Mouse (Mus musculus) left cerebral cortex, postnatal 25 days (tissue): Measurements from ENCODE around the gene Gpcpd1. TPM values are rescaled to one million over a fixed set of nuclear protein-coding genes. Genes with fewer than 3 reads are reported as not detected.
"Not testable (repeated sequence)": the region's sequence is repeated elsewhere in the genome, so short reads cannot be mapped to it uniquely, and the experiment has no call there.

Experiments used
- DNase-seq, 2 experiments: peaks; one replicate each; pipeline ENCODE4 v3.0.0; 2022; ENCODE audit warnings: low spot score in 2 of 2, mixed read lengths in 1 of 2
- intact Hi-C: fragments of 180-260 bp; cut with DNase I; formaldehyde crosslinking; loops from one replicate; pipeline ENCODE4 v1.15.1; 2025
- total RNA-seq, 2 experiments: library from RNA; stranded (reverse); gene quantifications; 2 replicates each; pipeline ENCODE4 v1.2.3; 2021

Gpcpd1 gene
- total RNA-seq, 2 experiments from 2014 or later, result 90.1 to 90.7 TPM

DNA sequence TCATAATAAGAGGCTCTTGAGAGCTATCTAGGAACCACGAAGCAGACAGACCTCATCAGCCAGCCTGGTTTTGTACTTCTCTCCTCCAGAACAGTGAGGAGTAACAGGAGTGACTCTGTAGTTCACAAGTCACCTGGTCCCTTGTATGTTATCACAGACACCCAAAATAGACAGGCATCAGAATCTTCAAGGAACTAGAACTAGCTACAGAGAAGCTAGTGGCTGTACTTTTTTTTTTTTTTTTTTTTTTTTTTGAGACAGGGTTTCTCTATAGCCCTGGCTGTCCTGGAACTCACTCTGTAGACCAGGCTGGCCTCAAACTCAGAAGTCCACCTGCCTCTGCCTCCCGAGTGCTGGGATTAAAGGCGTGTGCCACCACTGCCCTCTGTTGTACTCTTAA is 4.0 kb upstream of the Gpcpd1 start:
- intact Hi-C loops, DNase-seq: not testable (repeated sequence)

DNA sequence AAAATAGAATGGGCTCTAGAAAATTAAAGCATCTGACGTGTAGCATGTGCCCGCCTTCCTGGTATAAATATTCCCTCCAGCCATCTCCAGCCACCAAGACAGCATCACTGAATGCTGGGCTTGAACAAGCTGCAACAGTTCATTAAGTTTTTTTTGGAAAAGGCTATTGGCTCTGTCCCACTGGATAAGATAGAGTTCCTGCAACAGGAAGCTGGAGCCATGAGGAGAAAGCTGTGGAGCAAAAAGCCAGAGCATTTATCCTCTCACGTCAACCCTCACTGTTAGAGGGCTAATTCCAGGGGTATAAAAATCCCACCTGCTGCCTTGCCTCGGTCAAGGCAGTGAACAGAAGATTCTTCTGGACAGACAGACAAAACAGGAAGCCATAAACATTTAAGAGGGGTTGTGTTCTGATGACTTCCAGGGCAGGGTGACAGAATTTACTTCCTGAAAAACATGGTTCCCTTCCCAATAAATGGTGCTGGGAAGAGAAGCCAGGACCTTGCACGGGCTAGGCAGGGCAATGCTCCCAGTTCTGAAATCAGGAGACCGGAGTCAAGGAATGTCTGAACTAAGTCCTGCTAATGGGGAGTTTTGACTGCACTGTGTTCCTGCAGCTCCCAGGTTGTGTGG is 2.5 kb upstream of the Gpcpd1 start:
- intact Hi-C loops, result no loop called here
- DNase-seq, result no peak

DNA sequence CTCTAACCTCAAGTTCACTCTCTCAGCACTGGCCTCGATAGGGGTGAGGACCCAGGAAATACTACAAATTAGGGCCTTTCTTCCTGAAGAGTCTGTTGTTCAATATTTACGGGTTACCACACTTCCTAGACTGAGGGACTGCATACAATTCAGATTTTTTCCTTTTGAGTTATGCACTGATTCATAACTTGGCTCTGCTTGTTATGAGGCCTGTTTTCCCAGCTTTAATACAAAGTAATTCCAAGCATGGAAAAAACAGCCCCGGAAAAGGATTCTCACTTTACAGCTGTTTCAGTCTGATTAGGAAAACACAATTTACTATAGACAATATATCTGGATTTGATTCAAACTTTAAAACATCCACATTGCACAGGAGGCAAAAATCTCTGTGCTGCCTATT is 1.5 kb downstream of the Gpcpd1 start:
- intact Hi-C loops, result no loop called here

DNA sequence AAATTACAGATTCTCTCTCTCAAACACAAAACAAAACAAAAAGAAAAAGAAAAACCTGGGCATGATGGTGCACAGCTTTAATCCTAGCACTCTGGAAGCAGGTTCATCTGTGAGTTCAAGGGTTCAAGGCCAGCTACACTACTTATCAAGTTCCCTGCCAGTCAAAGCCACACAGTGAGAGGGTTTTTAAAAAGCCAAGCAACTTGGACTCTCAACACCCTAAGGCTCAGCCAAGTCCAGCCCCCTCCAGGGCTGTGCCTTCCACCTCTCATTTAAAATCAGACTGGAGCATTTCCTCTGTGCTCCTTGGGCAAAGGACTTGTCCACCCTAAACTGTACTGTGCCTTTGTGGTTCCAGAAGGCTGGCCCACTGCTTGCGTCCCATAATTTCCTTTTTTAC is 3.3 kb downstream of the Gpcpd1 start:
- DNase-seq, result no peak
- intact Hi-C loops, result no loop called here

More for the DNA sequence above, 1.5 kb downstream of the Gpcpd1 start:
- DNase-seq, result no peak

DNA sequence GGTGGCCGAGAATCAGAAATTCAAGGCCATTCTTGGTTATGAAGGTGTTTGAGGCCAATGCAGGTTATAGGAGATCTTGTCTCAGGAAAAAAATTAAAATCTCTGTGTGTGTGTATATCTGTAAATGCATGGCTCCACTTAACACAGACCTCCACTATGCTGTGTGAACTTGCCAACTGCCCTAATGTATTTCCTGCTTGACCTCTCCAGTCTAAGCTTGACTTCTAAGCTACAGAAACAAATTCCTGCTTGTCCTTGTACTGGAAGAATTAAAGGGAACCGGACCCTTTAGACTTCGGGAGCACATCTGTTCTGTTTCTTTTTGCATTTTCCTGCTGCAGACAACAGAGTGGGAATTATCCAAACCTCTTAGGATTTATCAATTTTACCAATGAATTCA is 4.4 kb downstream of the Gpcpd1 start:
- no peak for DNase-seq

DNA sequence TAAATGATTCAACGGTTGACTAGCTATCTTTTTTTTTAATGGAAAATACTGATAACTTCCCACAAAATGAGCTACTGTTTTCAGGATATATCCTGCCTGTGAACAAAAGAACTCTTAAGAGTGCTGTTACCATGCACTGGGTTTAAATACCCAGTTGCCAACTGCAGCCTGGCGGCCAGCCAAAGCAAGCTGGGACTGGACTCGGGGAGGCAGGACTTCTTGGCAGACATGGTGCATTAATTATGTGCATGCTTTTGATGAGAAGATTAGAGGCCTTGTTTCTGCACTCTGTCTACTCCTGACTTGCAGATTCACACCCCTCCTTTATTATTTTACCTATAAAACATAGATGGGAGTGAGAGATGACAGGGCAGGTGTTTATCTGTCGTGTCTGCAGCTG is 5.3 kb downstream of the Gpcpd1 start:
- intact Hi-C loops, result no loop called here
- DNase-seq, result peak; percentile 64 to 83

More for the DNA sequence above, 4.4 kb downstream of the Gpcpd1 start:
- intact Hi-C loops, result no loop called here

DNA sequence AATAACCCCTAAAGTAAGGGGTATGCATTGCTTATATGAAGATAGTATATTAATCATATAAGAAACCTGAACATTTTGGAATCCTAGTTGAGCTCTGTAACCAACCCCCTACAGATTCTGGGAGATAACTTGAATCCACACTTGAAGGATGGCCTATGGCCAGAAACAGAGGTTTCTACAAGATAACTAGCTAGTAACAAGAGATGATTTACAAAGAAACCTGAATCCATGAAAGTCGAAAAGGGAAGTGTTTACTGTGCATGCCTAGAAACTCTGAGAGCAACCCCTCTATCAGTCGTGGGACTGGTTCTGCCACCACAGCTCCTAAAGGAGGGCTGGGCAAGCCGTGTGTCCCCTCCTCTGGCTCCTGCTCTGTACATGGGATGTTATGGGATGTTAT is 7.8 kb downstream of the Gpcpd1 start:
- DNase-seq, result no peak
- intact Hi-C loops, result loop anchor here (2.0 to 10.0 kb wide), 2 partner anchors 109 to 205 kb away; partner anchors contain the start of gene Chgb

DNA sequence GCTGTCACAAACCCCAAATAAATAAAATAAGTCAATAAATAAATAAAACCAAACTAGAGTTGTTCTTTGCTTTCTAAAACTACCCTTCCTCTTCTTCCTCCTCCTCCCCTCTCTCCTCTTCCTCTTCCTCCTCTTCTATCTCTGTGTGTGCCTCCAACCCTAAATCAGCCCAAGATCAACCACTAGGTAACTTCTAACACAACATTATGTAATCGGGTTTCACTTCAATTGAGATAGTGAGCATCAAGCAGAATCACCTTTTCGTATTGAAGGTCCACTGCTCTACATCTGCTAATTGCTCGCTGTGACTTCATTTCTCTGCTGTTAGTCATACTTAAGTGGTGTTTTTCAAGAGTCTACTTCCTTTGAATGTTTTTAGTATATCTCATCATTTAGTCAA is 8.8 kb downstream of the Gpcpd1 start:
- intact Hi-C loops, result loop anchor here (2.0 to 10.0 kb wide), 2 partner anchors 110 to 206 kb away; partner anchors contain the start of gene Chgb
- no peak for DNase-seq

DNA sequence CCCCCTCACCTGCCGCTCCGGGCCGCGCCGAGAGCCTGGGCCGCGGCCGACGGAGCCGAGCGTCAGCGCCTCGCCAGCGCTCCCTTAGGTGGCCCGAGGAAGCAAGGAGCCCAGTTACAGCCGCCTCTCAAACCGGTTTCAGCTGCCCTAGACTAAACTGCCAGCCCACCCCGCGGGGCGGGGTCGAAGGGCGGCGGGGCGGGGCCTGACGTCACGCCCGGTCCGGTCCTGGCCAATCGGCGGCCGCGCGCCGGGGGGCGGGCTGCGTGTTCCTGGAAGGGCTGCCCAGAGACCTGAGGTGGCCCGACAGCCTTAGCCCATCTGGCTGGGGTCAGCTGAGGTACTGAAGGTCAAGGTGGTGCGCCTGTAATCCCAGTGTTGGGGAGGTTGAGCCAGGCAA is 9.5 kb downstream of the Gpcpd1 start:
- intact Hi-C loops, result loop anchor here (2.0 to 10.0 kb wide), 2 partner anchors 111 to 207 kb away; partner anchors contain the start of gene Chgb
- peak; percentile 97 for DNase-seq

DNA sequence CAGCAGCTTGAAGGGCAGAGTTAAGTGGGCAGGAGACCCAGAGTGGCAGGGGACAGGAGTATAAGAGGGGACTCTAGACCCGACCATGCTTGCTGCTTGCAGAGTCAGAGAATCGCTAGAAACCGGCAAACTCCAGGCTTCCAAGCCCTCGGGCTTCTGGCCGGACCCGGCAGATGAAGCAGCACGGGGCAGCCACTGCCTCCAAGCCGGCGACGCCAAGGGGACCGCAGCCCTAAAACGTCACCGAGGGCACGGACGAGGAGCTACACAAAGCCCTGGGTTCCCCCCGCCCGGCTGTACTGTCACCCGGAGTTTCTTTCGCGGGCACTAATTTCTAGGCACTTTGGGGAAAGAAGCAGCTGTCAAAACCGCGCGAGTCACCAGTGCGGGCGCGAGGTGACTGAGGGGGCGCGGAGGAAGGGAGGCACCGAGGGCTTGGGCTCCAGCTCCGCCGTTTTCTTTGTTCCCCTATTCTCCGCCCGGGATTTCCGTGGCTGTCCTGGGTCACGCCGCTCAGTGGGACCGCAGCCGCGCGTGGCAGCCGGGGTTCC is 10.0 kb downstream of the Gpcpd1 start:
- intact Hi-C loops, result loop anchor here (2.0 to 10.0 kb wide), 3 partner anchors 29 to 207 kb away; partner anchors contain the start of gene Chgb
- DNase-seq, result peak in 1 of 2 experiments; percentile 47

DNA sequence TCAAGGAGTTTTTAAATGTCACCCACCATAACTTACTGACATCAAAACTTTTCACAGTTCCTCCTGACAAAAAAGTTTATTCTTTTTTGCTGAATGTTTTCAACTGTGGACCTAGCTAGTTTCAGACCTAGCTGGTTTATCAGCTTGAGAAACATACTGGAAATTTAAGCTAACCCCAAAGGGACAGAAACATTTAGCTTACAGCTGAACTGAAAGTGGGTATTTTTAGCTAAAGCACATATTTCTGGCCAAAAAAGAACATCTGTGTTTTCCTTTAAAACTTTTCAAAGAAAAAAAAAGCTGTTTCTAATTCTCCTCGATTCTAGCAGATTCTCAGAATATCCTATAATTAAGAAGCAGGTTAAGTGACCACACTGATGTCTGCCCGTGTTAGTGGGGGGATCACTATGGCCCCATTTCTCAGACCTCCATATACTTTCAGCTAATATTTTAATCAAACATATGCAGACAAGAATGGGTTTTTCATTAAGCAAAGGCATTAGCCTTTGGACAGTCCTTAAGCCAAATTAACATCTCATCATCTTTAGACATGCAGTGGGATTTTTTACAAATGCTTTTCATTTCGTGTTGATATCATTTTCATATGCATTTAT is 10.9 kb downstream of the Gpcpd1 start:
- DNase-seq, result no peak
- intact Hi-C loops, result loop anchor here (2.0 to 10.0 kb wide), 3 partner anchors 30 to 208 kb away; partner anchors contain the start of gene Chgb

DNA sequence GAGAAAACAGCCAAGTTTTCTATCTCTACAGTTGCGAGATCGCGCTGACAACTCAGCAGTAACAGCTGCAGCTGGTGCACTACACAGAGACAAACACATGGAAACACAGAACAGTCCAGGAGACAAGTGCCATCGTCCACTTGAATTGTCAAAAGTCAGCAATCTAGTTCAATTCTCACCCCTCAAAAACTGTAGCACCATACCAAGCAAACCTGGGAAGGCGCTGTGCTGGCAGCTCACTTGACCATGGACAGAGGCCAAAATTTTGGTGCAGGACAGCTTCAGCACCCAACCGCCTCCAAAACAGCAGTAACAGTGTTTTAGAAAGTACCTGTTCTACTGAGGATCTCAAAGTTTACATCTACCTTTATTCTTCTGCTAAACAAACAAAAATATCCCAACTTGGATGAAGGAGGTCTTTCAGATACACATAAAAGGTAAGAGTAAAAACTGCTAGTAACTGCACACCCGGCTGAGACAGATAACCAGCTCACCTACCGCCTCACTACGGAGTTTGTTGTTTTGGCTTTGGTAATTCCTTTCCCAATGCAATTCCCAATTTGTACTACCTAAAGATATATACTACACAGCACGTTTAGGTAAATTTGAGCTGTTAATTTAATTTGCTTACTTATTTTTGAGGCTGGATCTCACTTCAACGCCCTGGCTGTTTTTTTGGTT is 11.6 kb downstream of the Gpcpd1 start:
- intact Hi-C loops, result loop anchor here (2.0 to 10.0 kb wide), 3 partner anchors 31 to 209 kb away; partner anchors contain the start of gene Chgb
- DNase-seq, result peak in 1 of 2 experiments; percentile 40

DNA sequence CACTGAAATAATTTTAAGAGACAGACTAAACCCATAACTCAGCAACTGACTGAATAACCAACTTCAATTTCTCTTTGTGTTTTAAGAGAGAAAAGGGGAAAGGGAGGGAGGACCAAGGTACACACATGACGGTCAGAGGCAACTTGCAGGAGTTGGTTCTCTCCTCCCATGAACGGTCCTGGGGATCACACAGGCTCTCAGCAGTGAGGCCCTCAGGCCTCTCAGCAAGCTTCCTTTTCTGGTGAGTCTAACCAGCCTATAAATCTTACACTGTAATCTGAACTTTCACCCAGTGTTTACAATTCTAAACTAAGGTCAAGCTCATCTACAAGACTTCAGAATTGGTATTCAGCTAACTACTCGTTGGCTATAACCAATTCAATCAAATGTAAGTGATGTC is 12.3 kb downstream of the Gpcpd1 start:
- intact Hi-C loops, result loop anchor here (10.0 kb wide), 1 partner anchor 210 kb away; the partner anchor contains the start of gene Chgb
- no peak for DNase-seq

DNA sequence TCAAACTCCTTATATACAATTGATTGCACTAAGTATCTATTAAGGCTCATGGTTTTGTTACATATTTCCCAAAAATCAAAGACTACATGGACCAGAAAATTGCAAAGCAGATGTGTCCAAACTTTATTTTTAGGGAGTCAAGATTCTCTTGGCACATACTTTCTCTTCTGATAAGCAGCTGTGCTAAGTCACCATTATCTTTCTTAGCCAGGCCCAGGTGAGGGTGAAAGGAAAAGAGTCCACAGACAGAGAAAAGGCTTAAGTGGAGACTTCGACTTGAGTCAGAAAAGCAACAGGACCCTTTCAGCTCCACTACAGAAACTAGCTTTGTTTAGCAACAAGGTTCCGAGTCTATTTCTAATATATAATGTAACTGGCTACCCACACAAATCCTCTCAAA is 14.2 kb downstream of the Gpcpd1 start:
- DNase-seq, result no peak
- intact Hi-C loops, result loop anchor here (10.0 kb wide), 1 partner anchor 212 kb away; the partner anchor contains the start of gene Chgb

DNA sequence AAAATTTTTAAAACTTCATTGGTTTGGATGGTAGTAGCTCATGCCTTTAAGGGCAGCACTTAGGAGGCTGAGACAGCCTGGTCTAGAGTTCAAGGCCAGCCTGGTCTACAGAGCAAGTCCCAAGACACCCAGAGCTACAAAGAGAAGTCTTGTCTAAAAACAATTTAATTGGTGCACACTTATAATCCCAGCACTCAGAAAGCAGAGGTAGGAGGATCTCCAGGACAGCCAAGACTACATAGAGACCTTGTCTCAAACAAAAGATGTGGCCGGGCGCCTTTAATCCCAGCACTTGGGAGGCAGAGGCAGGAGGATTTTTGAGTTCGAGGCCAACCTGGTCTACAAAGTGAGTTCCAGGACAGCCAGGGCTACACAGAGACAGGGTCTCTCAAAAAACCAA is 14.9 kb downstream of the Gpcpd1 start:
- DNase-seq, result no peak
- intact Hi-C loops, result loop anchor here (10.0 kb wide), 1 partner anchor 212 kb away; the partner anchor contains the start of gene Chgb

DNA sequence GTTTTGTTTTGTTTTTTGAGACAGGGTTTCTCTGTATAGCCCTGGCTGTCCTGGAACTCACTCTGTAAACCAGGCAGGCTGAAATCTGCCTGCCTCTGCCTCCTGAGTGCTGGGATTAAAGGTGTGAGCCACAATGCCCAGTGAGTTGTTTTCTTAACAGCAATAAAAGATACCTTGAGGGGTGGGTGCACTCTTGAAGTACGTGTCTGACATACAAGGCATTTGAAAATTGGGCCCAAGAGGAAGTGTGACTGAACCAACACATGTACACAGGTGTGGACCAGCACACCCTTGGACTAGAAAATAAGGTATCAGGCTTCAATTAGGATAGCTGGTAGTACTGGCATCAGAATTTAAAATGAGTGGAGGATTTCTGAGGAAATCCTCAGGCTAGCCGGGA is 16.2 kb downstream of the Gpcpd1 start:
- no peak for DNase-seq
- intact Hi-C loops, result loop anchor here (10.0 kb wide), 1 partner anchor 214 kb away; the partner anchor contains the start of gene Chgb

DNA sequence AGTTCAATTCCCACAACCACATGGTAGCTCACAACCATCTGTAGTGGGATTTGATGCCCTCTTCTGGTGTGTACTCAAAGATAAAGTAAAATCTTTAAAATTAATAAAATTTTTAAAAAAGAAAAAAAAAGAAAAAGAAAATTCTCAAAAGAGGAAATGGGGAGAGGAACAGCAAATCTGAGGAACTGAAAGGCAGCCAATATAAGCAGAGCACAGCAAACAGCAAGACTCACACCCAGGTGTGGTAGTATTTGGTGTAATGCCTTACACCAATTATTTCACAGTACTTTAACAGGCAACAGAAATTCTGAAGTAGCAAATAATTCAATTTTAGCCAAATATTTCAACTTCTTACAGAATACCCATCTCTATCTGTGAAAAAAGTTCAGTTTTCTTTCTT is 16.7 kb downstream of the Gpcpd1 start:
- DNase-seq, result no peak
- intact Hi-C loops, result loop anchor here (10.0 kb wide), 1 partner anchor 214 kb away; the partner anchor contains the start of gene Chgb

DNA sequence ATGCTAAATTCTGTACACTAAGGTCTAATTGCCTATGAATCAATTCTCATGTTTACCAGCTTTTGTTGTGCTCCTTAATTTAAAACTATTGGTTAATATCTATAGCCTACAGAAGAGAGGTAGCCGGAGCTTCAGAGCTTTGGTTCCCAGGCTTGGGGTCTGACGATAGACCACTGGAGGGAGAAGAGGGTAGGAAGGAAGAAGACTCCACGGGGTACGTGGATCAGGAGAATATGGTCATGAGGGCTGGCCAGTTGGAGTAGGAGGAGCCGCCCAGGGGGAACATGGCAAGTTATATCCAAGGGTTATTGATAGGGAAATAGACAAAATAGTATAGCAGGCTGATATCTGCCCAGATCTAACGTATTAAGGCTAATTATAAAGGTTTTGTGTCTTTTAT is 17.8 kb downstream of the Gpcpd1 start:
- DNase-seq, result no peak
- intact Hi-C loops, result loop anchor here (10.0 kb wide), 1 partner anchor 215 kb away; the partner anchor contains the start of gene Chgb

DNA sequence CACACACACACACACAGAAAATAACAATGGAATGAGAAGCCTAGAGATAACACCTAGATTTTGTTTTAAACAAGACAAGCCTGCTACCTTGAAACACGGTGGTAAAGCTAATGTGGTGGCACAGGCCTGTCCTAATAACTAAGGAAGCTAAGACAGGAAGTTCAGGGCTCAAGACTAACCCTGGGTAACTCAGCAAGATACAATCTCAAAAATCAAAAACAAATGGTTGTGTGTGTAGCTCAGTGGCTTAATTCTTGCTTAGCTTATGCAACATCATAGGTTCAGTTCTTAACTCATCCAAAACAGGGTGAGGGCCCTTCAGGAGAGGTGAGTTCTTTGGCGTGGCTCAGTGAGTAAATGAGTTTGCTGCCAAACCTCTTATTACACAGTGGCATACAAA is 20.1 kb downstream of the Gpcpd1 start:
- no peak for DNase-seq
- intact Hi-C loops, result no loop called here

DNA sequence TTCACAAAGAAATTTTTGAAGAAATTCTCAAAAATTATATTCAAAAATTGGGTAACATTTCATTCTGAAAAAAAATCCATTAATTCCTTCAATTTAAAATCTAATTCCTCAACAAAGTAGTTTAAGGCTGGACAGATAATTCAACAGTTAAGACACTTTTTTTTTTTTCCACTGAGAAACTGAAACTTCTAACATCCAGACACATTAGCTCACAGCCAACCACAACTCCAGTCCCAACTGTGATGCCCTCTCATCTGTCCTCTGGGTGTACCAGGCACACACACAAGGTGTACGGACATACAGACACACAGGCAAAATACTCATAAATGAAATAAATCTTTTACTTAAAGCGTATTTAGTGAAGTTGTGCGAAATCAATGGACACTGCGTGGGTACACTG is 25.7 kb downstream of the Gpcpd1 start:
- intact Hi-C loops, result no loop called here
- no peak for DNase-seq
